Mouse (Mus musculus): ENCODE results near the gene Kif11.

GRCm38 (mm10) chr19:37363128-37363939 lies 12.9 kb upstream of the Kif11 start:
- TF ChIP-seq CTCF (IDR thresholded peaks at IDR 0.05; ENCODE audit: control insufficient read depth, insufficient read depth, insufficient replicate concordance, low read depth, low read length) (no peak), POLR2A (IDR thresholded peaks at IDR 0.05; ENCODE audit: control insufficient read depth, low read depth, low read length) (no peak)

All from testis, adult 2 months (tissue).